Mouse (Mus musculus): ENCODE measurements around the gene Pak2.

Pak2 gene

DNA sequence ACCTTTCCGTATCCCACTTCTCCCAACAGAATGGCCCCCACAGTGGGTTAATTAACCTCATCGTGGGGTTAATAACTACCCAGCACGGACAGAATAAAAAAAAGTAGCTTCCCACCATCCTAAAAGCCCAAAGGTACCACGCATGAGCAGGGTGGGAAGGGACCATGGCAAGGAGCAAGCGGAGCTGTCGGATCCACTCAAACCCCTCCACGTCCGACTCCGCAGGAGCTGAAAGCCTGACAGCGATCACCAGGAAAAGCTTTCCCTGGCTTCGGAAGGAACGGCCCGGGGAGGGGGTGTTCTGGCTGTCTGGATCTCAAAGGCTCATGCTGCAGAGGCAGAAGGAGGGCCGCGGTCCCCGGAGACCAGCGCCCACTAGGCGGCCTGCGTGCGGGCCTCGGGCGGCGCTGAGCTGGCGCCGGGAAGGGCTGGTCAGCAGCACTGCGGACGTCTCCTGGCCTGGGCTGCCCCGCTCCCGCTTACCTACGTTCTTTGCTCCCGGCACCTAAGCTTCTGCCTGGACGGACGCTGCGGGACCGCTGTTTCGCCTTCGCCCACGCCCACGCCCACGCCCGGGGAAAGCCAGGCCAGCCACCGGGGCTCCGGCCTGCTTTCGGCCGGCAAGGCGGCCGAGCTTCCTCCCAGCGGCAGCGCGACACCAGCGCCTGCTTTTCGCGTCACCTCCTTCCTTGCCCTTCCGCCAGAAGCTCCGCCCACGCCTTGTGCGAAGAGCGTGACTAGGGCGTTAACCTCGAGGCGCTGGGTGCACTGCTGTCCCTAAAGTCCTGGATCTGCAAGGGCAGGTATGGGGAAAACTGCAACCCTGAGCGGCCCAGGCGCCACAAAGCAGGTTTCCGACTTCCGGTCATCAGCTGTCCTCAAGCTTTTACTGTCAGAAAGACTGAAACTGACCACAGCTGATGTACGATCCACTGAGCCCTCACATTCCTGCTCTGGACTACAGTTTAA lies 76.3 kb downstream of the Pak2 start, which contains the start of gene Senp5:
Senp5 (minus strand) TSS at position 779 of the 969 bp plus-strand sequence.
- peak; percentile 92 for DNase-seq (ENCODE audit: low read depth, low spot score)

DNA sequence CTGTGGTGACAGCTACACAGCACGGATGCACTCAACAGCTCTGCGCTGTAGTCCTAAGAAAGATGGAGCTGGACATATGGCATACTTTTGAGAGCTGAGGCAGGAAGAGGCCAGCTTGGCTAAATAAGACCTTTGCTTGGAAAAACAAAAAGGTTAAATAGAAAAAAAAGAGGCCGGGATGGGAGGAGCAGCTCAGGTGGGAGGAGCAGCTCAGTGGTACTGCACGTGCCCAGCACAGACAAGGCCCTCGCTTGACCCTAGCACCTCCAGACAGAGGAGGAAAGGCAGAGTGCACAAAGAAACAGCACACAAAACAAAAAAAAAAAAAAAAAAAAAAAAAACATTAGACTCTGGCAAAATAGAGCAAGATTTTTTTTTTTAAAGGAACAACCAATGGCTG lies 82.8 kb downstream of the Pak2 start:
- no peak for DNase-seq (ENCODE audit: low read depth, low spot score)

DNA sequence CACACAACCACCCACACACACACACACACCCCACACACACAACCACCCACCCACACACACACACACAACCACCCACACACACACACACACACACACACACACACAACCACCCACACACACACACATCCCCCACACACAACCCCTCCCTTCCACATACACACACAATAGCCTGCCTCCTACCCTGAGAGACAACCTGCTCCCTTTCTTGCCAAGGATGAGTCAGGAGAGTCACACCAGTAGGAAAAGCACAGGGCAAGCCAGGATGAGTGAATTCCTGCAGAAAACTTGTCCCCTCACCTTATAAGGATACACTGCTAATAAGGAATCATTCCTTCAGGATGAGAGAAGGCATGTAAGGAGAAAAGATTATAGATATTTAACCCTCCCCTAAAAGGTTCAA lies 85.2 kb downstream of the Pak2 start:
- DNase-seq (ENCODE audit: low read depth, low spot score) = no peak

DNA sequence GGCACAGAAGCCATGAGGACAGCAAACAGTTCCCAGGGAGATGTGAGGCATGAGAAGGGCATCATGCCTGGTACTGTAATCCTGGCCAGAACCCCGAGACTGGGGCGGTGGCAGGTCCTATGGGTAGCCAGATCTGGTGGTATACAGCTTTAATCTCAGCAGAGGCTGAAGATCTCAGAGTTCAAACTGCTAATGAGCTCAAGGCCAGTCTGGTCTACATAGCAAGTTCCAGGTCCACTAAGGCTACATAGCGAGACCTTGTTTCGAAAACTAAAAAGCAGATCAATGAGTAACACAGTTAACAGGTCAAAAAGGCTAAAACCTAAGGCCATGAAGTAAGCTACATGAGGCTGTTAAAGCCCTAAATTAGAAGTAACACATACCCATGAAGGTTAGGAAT lies 85.9 kb downstream of the Pak2 start:
- no peak for DNase-seq (ENCODE audit: low read depth, low spot score)

DNA sequence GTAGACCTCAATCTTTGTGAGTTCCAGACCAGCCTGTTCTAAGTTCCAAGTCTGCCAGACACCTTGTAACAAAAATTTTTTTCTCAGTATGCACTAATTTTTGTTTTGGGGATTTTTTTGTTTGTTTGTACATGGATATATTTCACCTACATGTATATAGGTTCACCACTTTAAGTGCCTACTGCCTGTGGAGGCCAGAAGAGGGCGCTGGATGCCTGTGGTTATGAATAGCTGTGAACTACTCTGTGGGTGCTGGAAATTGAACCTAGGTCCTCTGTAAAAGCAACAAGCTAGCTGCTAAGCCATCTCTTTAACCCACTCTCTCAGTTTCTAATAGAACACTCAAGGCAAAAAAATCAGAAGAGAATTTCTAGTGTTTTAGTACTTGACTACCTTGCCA lies 87.1 kb downstream of the Pak2 start:
- peak; percentile 12 for DNase-seq (ENCODE audit: low read depth, low spot score)

DNA sequence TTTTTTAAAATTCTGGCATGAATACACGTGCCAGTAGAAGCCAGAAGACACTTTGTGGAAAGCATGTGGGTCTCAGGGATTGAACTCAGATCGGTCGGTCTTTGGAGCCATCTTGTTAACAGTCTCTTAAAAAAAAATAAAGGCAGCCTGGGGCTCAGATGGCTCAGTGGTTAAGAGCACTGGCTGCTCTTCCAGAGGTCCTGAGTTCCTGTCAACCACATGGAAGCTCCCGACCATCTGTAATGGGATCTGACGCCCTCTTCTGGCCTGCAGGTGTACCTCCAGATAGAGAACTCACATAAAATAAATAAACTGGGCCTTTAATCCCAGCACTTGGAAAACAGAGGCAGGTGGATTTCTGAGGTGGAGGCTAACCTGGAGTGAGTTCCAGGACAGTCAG lies 98.2 kb downstream of the Pak2 start:
- no peak for DNase-seq (ENCODE audit: low read depth, low spot score)

DNA sequence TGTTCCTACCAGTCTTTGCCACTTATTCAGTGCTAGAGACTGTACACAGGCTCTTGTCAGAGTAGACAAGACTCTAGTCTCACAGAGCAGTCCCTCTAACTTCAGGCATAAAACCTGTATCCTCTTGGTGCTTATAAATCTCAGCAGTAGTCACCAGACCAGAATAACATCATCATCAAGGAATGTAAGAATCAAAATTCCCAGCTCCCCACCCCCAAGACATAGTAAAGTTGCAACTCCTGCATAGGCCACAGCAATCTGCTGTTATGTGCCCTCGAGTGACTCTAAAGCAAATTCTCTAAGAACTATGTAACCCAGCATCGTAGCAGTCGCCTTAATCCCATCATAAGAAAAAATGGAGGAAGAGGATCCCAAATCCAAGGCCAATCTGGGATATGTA lies 99.6 kb downstream of the Pak2 start:
- no peak for DNase-seq (ENCODE audit: low read depth, low spot score)

DNA sequence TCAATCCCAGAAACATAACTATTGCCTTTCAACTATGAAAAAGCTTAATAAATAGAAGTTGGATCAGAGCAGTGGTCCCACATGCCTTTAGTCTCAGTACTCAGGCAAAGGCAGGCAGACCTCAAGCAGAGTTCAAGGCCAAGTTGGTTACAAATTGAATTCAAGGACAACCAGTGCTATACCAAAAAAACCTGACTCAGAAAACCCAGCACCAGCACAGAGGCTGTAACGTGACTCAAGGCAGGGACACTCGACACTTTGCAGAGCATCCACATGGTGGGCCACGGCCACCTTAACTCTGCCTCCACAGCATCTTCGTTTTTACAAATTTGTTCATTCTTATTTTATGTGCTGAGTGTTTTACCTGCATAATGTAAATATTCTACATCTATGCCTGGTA lies 103.9 kb downstream of the Pak2 start:
- DNase-seq (ENCODE audit: low read depth, low spot score) = no peak

All from CD4-positive helper T cell, adult 2 months (primary cell).